14 mouse cellular contexts compared by ENCODE assay signal in the genomic region with DNA sequence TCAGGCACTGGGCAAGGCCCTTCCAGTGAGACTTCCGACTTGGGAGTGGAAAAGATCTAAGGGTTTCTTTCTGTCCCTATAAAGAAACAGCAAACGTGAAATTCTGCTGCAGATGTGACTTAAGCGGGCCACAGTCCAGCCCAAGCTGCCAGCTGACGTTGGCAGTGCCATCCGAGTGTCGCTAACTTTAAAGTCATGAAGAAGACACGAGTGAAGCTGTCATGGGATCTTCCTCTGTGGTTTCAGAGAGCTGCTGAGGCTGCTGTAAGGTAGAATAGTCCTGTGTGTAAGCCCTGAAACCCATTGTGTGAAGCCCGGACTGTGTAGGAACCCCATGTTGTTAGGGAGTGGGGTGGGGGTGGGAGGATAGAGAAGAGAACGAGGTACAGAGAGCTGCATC. TPM values are rescaled to one million over a fixed set of nuclear protein-coding genes. Genes with fewer than 3 reads are reported as not detected.
"Had no signal": no experiment of that assay in that cellular context is flagged by ENCODE, and none has a peak within 500 bp of the region (broad histone marks: within the 10 kb centered on the region; RNA-seq: fewer than 3 reads in every experiment).

No protein-coding gene starts in this region.

- DNase-seq: kidney, adult 8-10 months; kidney, postnatal 36 days; layer of hippocampus, adult 9-11 months; layer of hippocampus, postnatal 36 days; lung, embryonic 14.5 days; lung, postnatal 10 days had no signal

- H3K36me3 ChIP-seq: liver, embryonic 12.5 days; midbrain, embryonic 15.5 days had no signal

- H3K27ac ChIP-seq: liver, embryonic 12.5 days; macrophage had no signal

- H3K4me3 ChIP-seq: liver, embryonic 12.5 days; megakaryocyte, embryonic 14.5 days had no signal

- H3K27me3 ChIP-seq: limb, embryonic 15.5 days; liver, embryonic 12.5 days; midbrain, embryonic 15.5 days; neural tube, embryonic 15.5 days had no signal

RNA-seq across cellular contexts. Expression of gene Scimp, which starts 49.7 kb away (rescaled TPM):
- polyA plus RNA-seq: limb, embryonic 11.5 days; lung, embryonic 14.5 days; midbrain, embryonic 11.5 days; midbrain, embryonic 15.5 days had no signal
